In genomic region chr8:86540376-86540775, GRCm38 (mm10) we compare ENCODE assay signal across 33 mouse cellular contexts. TPM values are rescaled to one million over a fixed set of nuclear protein-coding genes. Genes with fewer than 3 reads are reported as not detected.
"Had no signal": no experiment of that assay in that cellular context is flagged by ENCODE, and none has a peak within 500 bp of the region (broad histone marks: within the 10 kb centered on the region; RNA-seq: fewer than 3 reads in every experiment).

No protein-coding gene starts in this region.

- H3K27me3 ChIP-seq: limb, embryonic 12.5 days; limb, embryonic 13.5 days; limb, embryonic 15.5 days; liver, embryonic 12.5 days; liver, embryonic 13.5 days; liver, embryonic 15.5 days; lung, embryonic 15.5 days; midbrain, embryonic 12.5 days; midbrain, embryonic 13.5 days; midbrain, embryonic 15.5 days; neural tube, embryonic 12.5 days had no signal

- DNase-seq: left cerebral cortex, postnatal 4 days; liver; liver, embryonic 13.5 days; liver, postnatal 0 days; lung, adult 18-20 months; lung, adult 2 months; lung, embryonic 14.5 days; lung, postnatal 10 days; lung, postnatal 14 days; lung, postnatal 36 days; lung, postnatal 4 days; midbrain, embryonic 14.5 days had no signal

- ATAC-seq: liver, embryonic 12.5 days; liver, postnatal 0 days; lung, postnatal 0 days; midbrain, embryonic 13.5 days; midbrain, embryonic 15.5 days; midbrain, embryonic 16.5 days had no signal

RNA-seq across cellular contexts. Expression of gene Abcc12, which starts 40.1 kb away (rescaled TPM):
- total RNA-seq: megakaryocyte progenitor cell, adult 5-6 weeks; megakaryocyte, adult 5-6 weeks; megakaryocyte-erythroid progenitor cell, adult 5-6 weeks; monocyte, adult 5-6 weeks had no signal
- polyA plus RNA-seq: liver, embryonic 11.5 days; liver, embryonic 12.5 days; liver, embryonic 13.5 days; liver, embryonic 15.5 days; liver, embryonic 16.5 days; liver, postnatal 0 days; lung, embryonic 14.5 days; macrophage; midbrain, embryonic 10.5 days; myocyte; neural tube, embryonic 12.5 days had no signal
